ENCODE assay signal across 8 mouse cellular contexts in genomic region chr11:69981141-69981762, GRCm38 (mm10). TPM values are rescaled to one million over a fixed set of nuclear protein-coding genes. Genes with fewer than 3 reads are reported as not detected.
A peak's percentile ranks its signal among the peaks of the same experiment; 100 is the strongest.
DNase-seq lines count a peak whose midpoint lies in the region; ATAC-seq and TF ChIP-seq lines count a peak whose summit lies in the region.

Gene Ctdnep1 (plus strand): TSS chr11:69981156.

- peak within 1 kb of the TSS; percentile 98 for H3K4me2 ChIP-seq in intestine, embryonic 14.5 days (ENCODE audit: low read length)
- H3K4me2 ChIP-seq in liver, postnatal 0 days (ENCODE audit: low read depth, low read length): peak within 1 kb of the TSS; percentile 82
- peak within 1 kb of the TSS; percentile 76 for H3K4me2 ChIP-seq in stomach, embryonic 16.5 days (ENCODE audit: low read depth, low read length)

- peak within 1 kb of the TSS; percentile 94 for H3K4me3 ChIP-seq in brown adipose tissue, adult 24 weeks (ENCODE audit: insufficient read depth, low read depth, low read length)
- H3K4me3 ChIP-seq in intestine, embryonic 14.5 days (ENCODE audit: low read depth, low read length): peak within 1 kb of the TSS; percentile 99
- H3K4me3 ChIP-seq in liver, postnatal 0 days (ENCODE audit: low read depth, low read length): peak within 1 kb of the TSS; percentile 98
- H3K4me3 ChIP-seq in stomach, embryonic 16.5 days (replicated peaks; ENCODE audit: low read length): peak within 1 kb of the TSS; percentile 94

- ATAC-seq in intestine, embryonic 14.5 days (replicated peaks; ENCODE audit: low FRiP score, low TSS enrichment, low read depth): peak; percentile 56
- ATAC-seq in liver, postnatal 0 days: no peak
- ATAC-seq in stomach, embryonic 16.5 days (ENCODE audit: insufficient read depth, low FRiP score): no peak

- H3K27me3 ChIP-seq in intestine, embryonic 14.5 days (replicated peaks; ENCODE audit: control insufficient read depth, insufficient read depth, low read length): no peaks in the 10 kb centered on the region
- H3K27me3 ChIP-seq in liver, postnatal 0 days (ENCODE audit: insufficient read depth, low read length): no peaks in the 10 kb centered on the region
- H3K27me3 ChIP-seq in stomach, embryonic 16.5 days (ENCODE audit: control insufficient read depth, insufficient read depth, low read length): no peaks in the 10 kb centered on the region

- intact Hi-C loops in gastrocnemius, postnatal 36 days (cut with DNase I): loop anchor here (10.0 kb wide), 1 partner anchor 886 kb away; the partner anchor contains the start of gene Per1

- 1% methylated on average over 40 of the region's 43 CpGs for WGBS in intestine, embryonic 14.5 days
- under 1% methylated on average over 33 of the region's 43 CpGs for WGBS in liver, postnatal 0 days (ENCODE audit: insufficient replicate concordance)
- under 1% methylated on average over 39 of the region's 43 CpGs for WGBS in stomach, embryonic 16.5 days

- TF ChIP-seq CTCF in liver, postnatal 0 days (IDR thresholded peaks at IDR 0.05; ENCODE audit: low read depth): no peak

- peaks cover 9% of the 10 kb centered on the region for H3K4me1 ChIP-seq in brown adipose tissue, adult 24 weeks (ENCODE audit: control insufficient read depth, insufficient read depth, insufficient read length, low read length)
- H3K4me1 ChIP-seq in intestine, embryonic 14.5 days (replicated peaks; ENCODE audit: control insufficient read depth, insufficient read depth, low read length): peaks cover 24% of the 10 kb centered on the region
- H3K4me1 ChIP-seq in liver, postnatal 0 days (ENCODE audit: insufficient read depth): peaks cover 20% of the 10 kb centered on the region
- H3K4me1 ChIP-seq in stomach, embryonic 16.5 days (ENCODE audit: control insufficient read depth, insufficient read depth, low read length): peaks cover 16% of the 10 kb centered on the region

- peak; percentile 27 to 42 for DNase-seq in cerebellum, adult 18-20 months
- DNase-seq in cerebellum, postnatal 36 days: no peak
- DNase-seq in 3134 (ENCODE audit: extremely low read depth, insufficient read length, low spot score): peak; percentile 50
- DNase-seq in gastrocnemius, postnatal 36 days: no peak
- no peak for DNase-seq in intestine, embryonic 14.5 days (ENCODE audit: low spot score)
- DNase-seq in liver, postnatal 0 days: peak; percentile 51

- H3K9ac ChIP-seq in intestine, embryonic 14.5 days (ENCODE audit: low read length): peak within 1 kb of the TSS; percentile 95
- peak within 1 kb of the TSS; percentile 92 for H3K9ac ChIP-seq in liver, postnatal 0 days (replicated peaks)
- peak within 1 kb of the TSS; percentile 99 for H3K9ac ChIP-seq in stomach, embryonic 16.5 days (ENCODE audit: low read length)

- no peaks in the 10 kb centered on the region for H3K9me3 ChIP-seq in intestine, embryonic 14.5 days (ENCODE audit: control insufficient read depth, low read length)
- H3K9me3 ChIP-seq in liver, postnatal 0 days (ENCODE audit: low read length): no peaks in the 10 kb centered on the region
- no peaks in the 10 kb centered on the region for H3K9me3 ChIP-seq in stomach, embryonic 16.5 days (replicated peaks; ENCODE audit: control insufficient read depth, low read length)

- TF ChIP-seq EP300 in liver, postnatal 0 days (IDR thresholded peaks at IDR 0.05; ENCODE audit: low read depth): no peak

- H3K36me3 ChIP-seq in intestine, embryonic 14.5 days (ENCODE audit: control insufficient read depth, insufficient read depth, low read length): peaks cover 49% of the 10 kb centered on the region
- H3K36me3 ChIP-seq in liver, postnatal 0 days (replicated peaks; ENCODE audit: insufficient read depth, low read length): peaks cover 25% of the 10 kb centered on the region
- H3K36me3 ChIP-seq in stomach, embryonic 16.5 days (ENCODE audit: control insufficient read depth, insufficient read depth, low read length): peaks cover 12% of the 10 kb centered on the region

- peak within 1 kb of the TSS; percentile 97 for H3K27ac ChIP-seq in brown adipose tissue, adult 24 weeks (replicated peaks; ENCODE audit: low read depth, low read length)
- H3K27ac ChIP-seq in intestine, embryonic 14.5 days (ENCODE audit: low read depth): peak within 1 kb of the TSS; percentile 98
- peak within 1 kb of the TSS; percentile 97 for H3K27ac ChIP-seq in liver, postnatal 0 days (ENCODE audit: low read depth)
- H3K27ac ChIP-seq in stomach, embryonic 16.5 days (ENCODE audit: low read length): peak within 1 kb of the TSS; percentile 99

RNA-seq across cellular contexts. Expression of gene Ctdnep1, which starts in this region (rescaled TPM):
- polyA plus RNA-seq in brown adipose tissue, adult 24 weeks (2012; ENCODE audit: insufficient read depth, insufficient read length, missing spikeins): 82.4 and 122 TPM in 2 replicates
- 100 to 1,000 TPM; 171 to 246 TPM for total RNA-seq in gastrocnemius, postnatal 36 days (2021)
- polyA plus RNA-seq in intestine, embryonic 14.5 days (2014; fragmentation: Nextera tagmentation; extraction: Ambion mirVana): 28.6 and 29.3 TPM in 2 replicates
- 8.4 and 9.7 TPM in 2 replicates for polyA plus RNA-seq in liver, postnatal 0 days (2015; fragmentation: Nextera tagmentation; extraction: Ambion mirVana)
- 17.5 and 17.7 TPM in 2 replicates for polyA plus RNA-seq in stomach, embryonic 16.5 days (2015; fragmentation: Nextera tagmentation; extraction: Ambion mirVana)

Comparison
In these comparisons a context has a peak if more than half of its experiments do, and no peak if none do; other contexts are left out.
1. DNase-seq: peak in cerebellum, adult 18-20 months (2 of 2), 3134 (single experiment) and liver, postnatal 0 days (single experiment); none in cerebellum, postnatal 36 days (0 of 2), gastrocnemius, postnatal 36 days (0 of 2) and intestine, embryonic 14.5 days (single experiment).
2. Peak in every context shown above with its lines, with median percentiles within 50 percentile points of each other: H3K27ac ChIP-seq, H3K4me3 ChIP-seq, H3K4me2 ChIP-seq and H3K9ac ChIP-seq.